Mouse (Mus musculus) lung, postnatal 0 days (tissue): ENCODE measurements around the gene Cnot1.

ENCODE experiments used
- CTCF ChIP-seq: IDR thresholded peaks from 2 replicates; pipeline ENCODE4 v1.5.1; 2016; ENCODE audit warnings: antibody characterized with exemption, mild to moderate bottlenecking
- EP300 ChIP-seq: IDR thresholded peaks from 2 replicates; pipeline ENCODE4 v1.6.1; 2016; ENCODE audit warnings: antibody characterized with exemption, mild to moderate bottlenecking, control low read depth

GRCm38 (mm10) chr8:95808631-95809030, 1.4 kb upstream of the Cnot1 start:
- TF ChIP-seq CTCF = no peak
- no peak for TF ChIP-seq EP300
